27 mouse cellular contexts compared by ENCODE assay signal in the genomic region with DNA sequence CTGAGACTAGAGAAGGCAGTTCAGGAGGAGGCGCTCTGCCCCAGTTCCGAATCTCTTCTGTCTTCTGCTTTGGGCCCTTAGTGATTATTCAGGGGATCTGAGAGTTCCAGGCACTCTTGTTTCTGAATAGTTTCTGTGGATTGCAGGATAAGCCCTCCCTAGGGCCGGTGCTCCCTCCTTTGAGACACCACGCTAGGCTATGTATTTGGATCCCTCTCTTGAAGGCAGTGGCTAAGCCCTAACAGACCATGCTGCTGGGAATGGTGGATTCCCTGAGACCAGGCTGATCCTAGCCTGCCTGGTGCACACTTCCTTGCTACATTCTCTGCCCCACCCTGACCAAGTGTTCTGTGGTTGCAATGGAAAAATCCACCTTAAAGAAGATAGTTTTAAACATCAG.
DNase-seq lines count a peak whose midpoint lies in the region; ATAC-seq and TF ChIP-seq lines count a peak whose summit lies in the region.
"Had no signal": no experiment of that assay in that cellular context is flagged by ENCODE, and none has a peak within 500 bp of the region (broad histone marks: within the 10 kb centered on the region; RNA-seq: fewer than 3 reads in every experiment).

No protein-coding gene starts in this region.

- no peak overlapping the region for H3K4me2 ChIP-seq in liver, postnatal 0 days (ENCODE audit: low read depth, low read length)
- H3K4me2 ChIP-seq in liver, embryonic 11.5 days: no peak overlapping the region
- H3K4me2 ChIP-seq in embryonic facial prominence, embryonic 15.5 days (replicated peaks): no peak overlapping the region
- no peak overlapping the region for H3K4me2 ChIP-seq in stomach, embryonic 16.5 days (ENCODE audit: low read depth, low read length)
- H3K4me2 ChIP-seq: embryonic facial prominence, embryonic 12.5 days; forebrain, embryonic 12.5 days; heart, embryonic 13.5 days; hindbrain, embryonic 13.5 days; limb, embryonic 13.5 days; liver, embryonic 13.5 days; lung, embryonic 14.5 days; neural tube, embryonic 13.5 days had no signal

- no peak for ATAC-seq in liver, postnatal 0 days
- ATAC-seq in liver, embryonic 11.5 days (replicated peaks; ENCODE audit: low FRiP score): no peak
- ATAC-seq in embryonic facial prominence, embryonic 15.5 days (ENCODE audit: insufficient number of reproducible peaks, low FRiP score, low TSS enrichment, low read depth): no peak
- no peak for ATAC-seq in stomach, embryonic 16.5 days (ENCODE audit: insufficient read depth, low FRiP score)
- ATAC-seq: inflammation-experienced regulatory T-cells, adult 6 months; midbrain, embryonic 16.5 days had no signal

- peaks cover 9% of the 10 kb centered on the region for H3K4me1 ChIP-seq in heart, adult 2 months (ENCODE audit: control insufficient read depth, insufficient read depth, low read length)
- no peaks in the 10 kb centered on the region for H3K4me1 ChIP-seq in liver, postnatal 0 days (ENCODE audit: insufficient read depth)
- no peaks in the 10 kb centered on the region; the same call in 1 of the 2 replicates for H3K4me1 ChIP-seq in liver, embryonic 11.5 days (replicated peaks; ENCODE audit: control insufficient read depth, insufficient read depth, low read length)
- H3K4me1 ChIP-seq in embryonic facial prominence, embryonic 15.5 days: peaks cover 51% of the 10 kb centered on the region
- peaks cover 20% of the 10 kb centered on the region for H3K4me1 ChIP-seq in stomach, embryonic 16.5 days (ENCODE audit: control insufficient read depth, insufficient read depth, low read length)
- H3K4me1 ChIP-seq: forebrain, embryonic 12.5 days; hindbrain, embryonic 13.5 days; neural tube, embryonic 13.5 days had no signal

- no peaks in the 10 kb centered on the region for H3K36me3 ChIP-seq in heart, adult 2 months (ENCODE audit: control insufficient read depth, insufficient read depth, low read length)
- H3K36me3 ChIP-seq in liver, postnatal 0 days (replicated peaks; ENCODE audit: insufficient read depth, low read length): no peaks in the 10 kb centered on the region
- no peaks in the 10 kb centered on the region for H3K36me3 ChIP-seq in liver, embryonic 11.5 days (ENCODE audit: control insufficient read depth, insufficient read depth, low read length)
- no peaks in the 10 kb centered on the region for H3K36me3 ChIP-seq in embryonic facial prominence, embryonic 15.5 days
- H3K36me3 ChIP-seq in stomach, embryonic 16.5 days (ENCODE audit: control insufficient read depth, insufficient read depth, low read length): no peaks in the 10 kb centered on the region
- H3K36me3 ChIP-seq: embryonic facial prominence, embryonic 12.5 days; forebrain, embryonic 12.5 days; heart, embryonic 13.5 days; hindbrain, embryonic 13.5 days; limb, embryonic 13.5 days; liver, embryonic 13.5 days; neural tube, embryonic 13.5 days had no signal

- H3K79me2 ChIP-seq in heart, adult 2 months (replicated peaks; ENCODE audit: control insufficient read depth, insufficient read depth, low read length): no peaks in the 10 kb centered on the region

- H3K9ac ChIP-seq in heart, adult 2 months (ENCODE audit: low read depth, low read length): no peak overlapping the region
- H3K9ac ChIP-seq in liver, postnatal 0 days (replicated peaks): no peak overlapping the region
- no peak overlapping the region for H3K9ac ChIP-seq in liver, embryonic 11.5 days (ENCODE audit: low read depth, low read length)
- no peak overlapping the region for H3K9ac ChIP-seq in embryonic facial prominence, embryonic 15.5 days
- H3K9ac ChIP-seq in stomach, embryonic 16.5 days (ENCODE audit: low read length): no peak overlapping the region
- H3K9ac ChIP-seq: embryonic facial prominence, embryonic 12.5 days; forebrain, embryonic 12.5 days; hindbrain, embryonic 13.5 days; limb, embryonic 13.5 days; liver, embryonic 13.5 days; lung, embryonic 14.5 days; neural tube, embryonic 13.5 days had no signal

- peak overlapping the region; percentile 20 for H3K27ac ChIP-seq in heart, adult 2 months
- no peak overlapping the region for H3K27ac ChIP-seq in liver, postnatal 0 days (ENCODE audit: low read depth)
- no peak overlapping the region for H3K27ac ChIP-seq in liver, embryonic 11.5 days (ENCODE audit: low read depth, low read length)
- H3K27ac ChIP-seq in embryonic facial prominence, embryonic 15.5 days (replicated peaks): peak overlapping the region; percentile 25
- H3K27ac ChIP-seq in stomach, embryonic 16.5 days (ENCODE audit: low read length): peak overlapping the region; percentile 72; the same call in 1 of the 2 replicates
- H3K27ac ChIP-seq: embryonic facial prominence, embryonic 12.5 days; forebrain, embryonic 12.5 days; heart, embryonic 13.5 days; hindbrain, embryonic 13.5 days; limb, embryonic 13.5 days; liver, embryonic 13.5 days; neural tube, embryonic 13.5 days had no signal

- no peak for TF ChIP-seq POLR2A in heart, adult 2 months (IDR thresholded peaks at IDR 0.05; ENCODE audit: insufficient read depth, low read depth, low read length)

- intact Hi-C loops in heart, adult 2 months (cut with DNase I): loop anchor here (5.0 kb wide), 1 partner anchor 128 kb away; no protein-coding TSS in a partner anchor
- intact Hi-C loops in heart, postnatal 25 days (cut with DNase I): no loop called here

- no peak for TF ChIP-seq EP300 in heart, adult 2 months (IDR thresholded peaks at IDR 0.05; ENCODE audit: insufficient read depth, low read depth, low read length)
- no peak for TF ChIP-seq EP300 in liver, postnatal 0 days (IDR thresholded peaks at IDR 0.05; ENCODE audit: low read depth)

- DNase-seq in heart, adult 2 months: no peak
- DNase-seq in heart, postnatal 25 days (ENCODE audit: low spot score): no peak
- peak; percentile 5 for DNase-seq in liver, postnatal 0 days
- DNase-seq in liver, embryonic 11.5 days (ENCODE audit: low spot score): no peak
- no peak for DNase-seq in MN1 (ENCODE audit: low spot score)
- DNase-seq: adrenal gland, adult 2 months; B cell, adult 2 months; cerebellum, adult 11 months; cerebellum, postnatal 10 days; gastrocnemius, postnatal 14 days; liver, embryonic 13.5 days; lung, embryonic 14.5 days; lung, postnatal 4 days had no signal

- 87% methylated on average over 4 of the region's 4 CpGs for WGBS in heart, adult 2 months
- 90% methylated on average over 4 of the region's 4 CpGs for WGBS in liver, postnatal 0 days (ENCODE audit: insufficient replicate concordance)
- 75% methylated on average over 4 of the region's 4 CpGs for WGBS in liver, embryonic 11.5 days
- 76% methylated on average over 4 of the region's 4 CpGs for WGBS in embryonic facial prominence, embryonic 15.5 days
- 86% methylated on average over 4 of the region's 4 CpGs for WGBS in stomach, embryonic 16.5 days

- no peak for TF ChIP-seq CTCF in heart, adult 2 months (IDR thresholded peaks at IDR 0.05)
- TF ChIP-seq CTCF in liver, postnatal 0 days (IDR thresholded peaks at IDR 0.05; ENCODE audit: low read depth): no peak

- H3K27me3 ChIP-seq in heart, adult 2 months (ENCODE audit: control insufficient read depth, insufficient read depth, low read length): no peaks in the 10 kb centered on the region
- no peaks in the 10 kb centered on the region for H3K27me3 ChIP-seq in liver, postnatal 0 days (ENCODE audit: insufficient read depth, low read length)
- no peaks in the 10 kb centered on the region for H3K27me3 ChIP-seq in liver, embryonic 11.5 days (replicated peaks; ENCODE audit: control insufficient read depth, insufficient read depth, low read length)
- H3K27me3 ChIP-seq in embryonic facial prominence, embryonic 15.5 days: no peaks in the 10 kb centered on the region
- no peaks in the 10 kb centered on the region for H3K27me3 ChIP-seq in stomach, embryonic 16.5 days (ENCODE audit: control insufficient read depth, insufficient read depth, low read length)
- H3K27me3 ChIP-seq: CH12.LX; embryonic facial prominence, embryonic 12.5 days; forebrain, embryonic 12.5 days; heart, embryonic 13.5 days; hindbrain, embryonic 13.5 days; limb, embryonic 13.5 days; liver, embryonic 13.5 days; neural tube, embryonic 13.5 days had no signal

- no peak overlapping the region for H3K4me3 ChIP-seq in heart, adult 2 months
- no peak overlapping the region for H3K4me3 ChIP-seq in liver, postnatal 0 days (ENCODE audit: low read depth, low read length)
- H3K4me3 ChIP-seq in liver, embryonic 11.5 days (ENCODE audit: low read depth, low read length): no peak overlapping the region
- no peak overlapping the region for H3K4me3 ChIP-seq in embryonic facial prominence, embryonic 15.5 days (replicated peaks)
- no peak overlapping the region for H3K4me3 ChIP-seq in stomach, embryonic 16.5 days (replicated peaks; ENCODE audit: low read length)
- H3K4me3 ChIP-seq: embryonic facial prominence, embryonic 12.5 days; erythroblast, embryonic 14.5 days; forebrain, embryonic 12.5 days; heart, embryonic 13.5 days; hindbrain, embryonic 13.5 days; limb, embryonic 13.5 days; liver, embryonic 13.5 days; myocyte; neural tube, embryonic 13.5 days had no signal

- H3K9me3 ChIP-seq in liver, postnatal 0 days (ENCODE audit: low read length): no peaks in the 10 kb centered on the region
- H3K9me3 ChIP-seq in liver, embryonic 11.5 days (ENCODE audit: control insufficient read depth, low read length): no peaks in the 10 kb centered on the region
- H3K9me3 ChIP-seq in embryonic facial prominence, embryonic 15.5 days (replicated peaks): no peaks in the 10 kb centered on the region
- no peaks in the 10 kb centered on the region for H3K9me3 ChIP-seq in stomach, embryonic 16.5 days (replicated peaks; ENCODE audit: control insufficient read depth, low read length)
- H3K9me3 ChIP-seq: embryonic facial prominence, embryonic 12.5 days; forebrain, embryonic 12.5 days; G1E; heart, embryonic 13.5 days; hindbrain, embryonic 13.5 days; limb, embryonic 13.5 days; liver, embryonic 13.5 days; neural tube, embryonic 13.5 days had no signal

Comparison
In these comparisons a context has a peak if more than half of its experiments do, and no peak if none do; other contexts are left out.
1. H3K27ac ChIP-seq: peak in heart, adult 2 months (single experiment), embryonic facial prominence, embryonic 15.5 days (single experiment) and stomach, embryonic 16.5 days (single experiment); none in liver, postnatal 0 days (single experiment) and liver, embryonic 11.5 days (single experiment).